Mouse (Mus musculus): ENCODE results near the gene Macrod2. TPM values are rescaled to one million over a fixed set of nuclear protein-coding genes. Genes with fewer than 3 reads are reported as not detected.

Gene Macrod2
- total and polyA plus RNA-seq, 2 experiments: 2.0 to 3.3 TPM

- no peak for DNase-seq (ENCODE audit: extremely low read depth, low read depth, low spot score)
- H3K27me3 ChIP-seq (ENCODE audit: control insufficient read depth, insufficient read depth, low read length): no peaks in the 10 kb centered on the region
- no peaks in the 10 kb centered on the region for H3K4me1 ChIP-seq (ENCODE audit: control insufficient read depth, insufficient read depth, low read length)
- TF ChIP-seq CTCF (IDR thresholded peaks at IDR 0.05; ENCODE audit: low read depth, low read length) (no peak), POLR2A (IDR thresholded peaks at IDR 0.05; ENCODE audit: extremely low read depth, insufficient read depth, low read length) (no peak)
- H3K36me3 ChIP-seq (ENCODE audit: control insufficient read depth, insufficient read depth, low read length): no peaks in the 10 kb centered on the region
- no peak overlapping the region for H3K9ac ChIP-seq (ENCODE audit: low read depth, low read length)
- no peak overlapping the region for H3K4me3 ChIP-seq (ENCODE audit: insufficient read depth, low read depth, low read length)
- no peaks in the 10 kb centered on the region for H3K79me2 ChIP-seq (ENCODE audit: control insufficient read depth, insufficient read depth, low read length)
- no peak overlapping the region for H3K27ac ChIP-seq (replicated peaks; ENCODE audit: insufficient read depth, low read depth, low read length)
- WGBS: 36% methylated on average over 2 of the region's 2 CpGs
Measured at GRCm38 (mm10) chr2:141449078-141449680, 1054.1 kb downstream of the Macrod2 start.

DNA sequence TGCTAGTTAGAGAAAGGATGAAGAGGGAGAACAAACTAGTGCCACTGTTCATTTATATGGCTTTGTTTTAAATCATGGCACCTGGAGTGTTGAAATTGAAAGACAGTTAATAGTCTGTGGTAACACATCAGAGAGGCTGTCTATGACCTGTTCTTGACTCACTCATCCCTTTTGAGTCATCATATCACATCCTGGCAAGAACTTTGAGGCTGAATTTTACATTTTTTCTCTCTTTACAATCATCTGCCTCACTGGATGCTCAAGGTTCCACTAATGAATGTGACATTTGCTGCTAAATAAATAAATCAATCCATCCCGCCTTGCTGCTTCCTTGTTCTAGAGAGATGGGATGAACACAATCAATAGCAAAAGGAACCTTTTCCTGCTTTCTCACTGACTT, 1068.8 kb downstream of the Macrod2 start:
- WGBS: 93% methylated on average over 1 of the region's 1 CpGs
- H3K27me3 ChIP-seq (ENCODE audit: control insufficient read depth, insufficient read depth, low read length): no peaks in the 10 kb centered on the region
- TF ChIP-seq POLR2A (IDR thresholded peaks at IDR 0.05; ENCODE audit: extremely low read depth, insufficient read depth, low read length): no peak
- TF ChIP-seq CTCF (IDR thresholded peaks at IDR 0.05; ENCODE audit: low read depth, low read length): no peak

GRCm38 (mm10) chr2:141472791-141473190, 1077.7 kb downstream of the Macrod2 start:
- H3K27ac ChIP-seq (replicated peaks; ENCODE audit: insufficient read depth, low read depth, low read length): no peak overlapping the region
- no peak overlapping the region for H3K9ac ChIP-seq (ENCODE audit: low read depth, low read length)
- no peaks in the 10 kb centered on the region for H3K36me3 ChIP-seq (ENCODE audit: control insufficient read depth, insufficient read depth, low read length)
- DNase-seq (ENCODE audit: extremely low read depth, low read depth, low spot score): no peak
- H3K79me2 ChIP-seq (ENCODE audit: control insufficient read depth, insufficient read depth, low read length): no peaks in the 10 kb centered on the region
- H3K27me3 ChIP-seq (ENCODE audit: control insufficient read depth, insufficient read depth, low read length): no peaks in the 10 kb centered on the region
- no peaks in the 10 kb centered on the region for H3K4me1 ChIP-seq (ENCODE audit: control insufficient read depth, insufficient read depth, low read length)
- WGBS: 82% methylated on average over 1 of the region's 1 CpGs
- TF ChIP-seq POLR2A (IDR thresholded peaks at IDR 0.05; ENCODE audit: extremely low read depth, insufficient read depth, low read length) (no peak), CTCF (IDR thresholded peaks at IDR 0.05; ENCODE audit: low read depth, low read length) (no peak)
- H3K4me3 ChIP-seq (ENCODE audit: insufficient read depth, low read depth, low read length): no peak overlapping the region

More for the DNA sequence above, 1068.8 kb downstream of the Macrod2 start:
- Histone ChIP-seq H3K9ac (ENCODE audit: low read depth, low read length) (no peak overlapping the region), H3K27ac (replicated peaks; ENCODE audit: insufficient read depth, low read depth, low read length) (no peak overlapping the region), H3K79me2 (ENCODE audit: control insufficient read depth, insufficient read depth, low read length) (no peaks in the 10 kb centered on the region), H3K4me1 (ENCODE audit: control insufficient read depth, insufficient read depth, low read length) (no peaks in the 10 kb centered on the region), H3K4me3 (ENCODE audit: insufficient read depth, low read depth, low read length) (no peak overlapping the region), H3K36me3 (ENCODE audit: control insufficient read depth, insufficient read depth, low read length) (no peaks in the 10 kb centered on the region)
- no peak for DNase-seq (ENCODE audit: extremely low read depth, low read depth, low spot score)

DNA sequence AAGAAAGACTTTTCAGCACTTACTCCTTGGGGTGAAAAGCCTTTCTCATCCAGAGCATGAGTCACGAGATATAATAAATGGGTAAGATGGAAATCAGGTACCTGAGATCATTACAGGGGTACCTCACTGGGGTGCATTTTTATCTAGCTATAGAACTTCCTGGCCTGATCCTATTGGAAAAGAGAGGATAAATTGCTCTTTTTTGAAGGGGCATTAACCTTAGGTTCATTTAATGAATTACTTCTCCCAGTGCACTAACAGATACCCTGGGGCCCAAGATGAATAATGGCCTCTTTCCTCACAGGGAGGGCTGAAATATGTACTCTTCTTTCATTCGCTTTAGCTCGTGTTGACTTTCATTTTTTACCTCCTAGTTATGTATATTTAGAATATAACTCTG, 1082.5 kb downstream of the Macrod2 start:
- H3K4me1 ChIP-seq (ENCODE audit: control insufficient read depth, insufficient read depth, low read length): no peaks in the 10 kb centered on the region
- TF ChIP-seq CTCF (IDR thresholded peaks at IDR 0.05; ENCODE audit: low read depth, low read length) (no peak), POLR2A (IDR thresholded peaks at IDR 0.05; ENCODE audit: extremely low read depth, insufficient read depth, low read length) (no peak)
- DNase-seq (ENCODE audit: extremely low read depth, low read depth, low spot score): no peak

GRCm38 (mm10) chr2:141490518-141490917, 1095.4 kb downstream of the Macrod2 start:
- H3K79me2 ChIP-seq (ENCODE audit: control insufficient read depth, insufficient read depth, low read length): no peaks in the 10 kb centered on the region
- H3K36me3 ChIP-seq (ENCODE audit: control insufficient read depth, insufficient read depth, low read length): no peaks in the 10 kb centered on the region
- no peak overlapping the region for H3K9ac ChIP-seq (ENCODE audit: low read depth, low read length)
- WGBS: 84% methylated on average over 3 of the region's 3 CpGs
- no peak for TF ChIP-seq POLR2A (IDR thresholded peaks at IDR 0.05; ENCODE audit: extremely low read depth, insufficient read depth, low read length)
- TF ChIP-seq CTCF (IDR thresholded peaks at IDR 0.05; ENCODE audit: low read depth, low read length): no peak
- DNase-seq (ENCODE audit: extremely low read depth, low read depth, low spot score): no peak
- H3K27ac ChIP-seq (replicated peaks; ENCODE audit: insufficient read depth, low read depth, low read length): no peak overlapping the region
- no peaks in the 10 kb centered on the region for H3K4me1 ChIP-seq (ENCODE audit: control insufficient read depth, insufficient read depth, low read length)
- no peak overlapping the region for H3K4me3 ChIP-seq (ENCODE audit: insufficient read depth, low read depth, low read length)
- no peaks in the 10 kb centered on the region for H3K27me3 ChIP-seq (ENCODE audit: control insufficient read depth, insufficient read depth, low read length)

More for the DNA sequence above, 1082.5 kb downstream of the Macrod2 start:
- no peaks in the 10 kb centered on the region for H3K36me3 ChIP-seq (ENCODE audit: control insufficient read depth, insufficient read depth, low read length)
- WGBS: 76% methylated on average over 3 of the region's 3 CpGs
- no peaks in the 10 kb centered on the region for H3K27me3 ChIP-seq (ENCODE audit: control insufficient read depth, insufficient read depth, low read length)
- H3K4me3 ChIP-seq (ENCODE audit: insufficient read depth, low read depth, low read length): no peak overlapping the region
- H3K9ac ChIP-seq (ENCODE audit: low read depth, low read length): no peak overlapping the region
- H3K79me2 ChIP-seq (ENCODE audit: control insufficient read depth, insufficient read depth, low read length): no peaks in the 10 kb centered on the region
- H3K27ac ChIP-seq (replicated peaks; ENCODE audit: insufficient read depth, low read depth, low read length): no peak overlapping the region

GRCm38 (mm10) chr2:141505451-141505850, 1110.3 kb downstream of the Macrod2 start:
- Histone ChIP-seq H3K4me1 (ENCODE audit: control insufficient read depth, insufficient read depth, low read length) (no peaks in the 10 kb centered on the region), H3K36me3 (ENCODE audit: control insufficient read depth, insufficient read depth, low read length) (no peaks in the 10 kb centered on the region), H3K9ac (ENCODE audit: low read depth, low read length) (no peak overlapping the region), H3K27me3 (ENCODE audit: control insufficient read depth, insufficient read depth, low read length) (no peaks in the 10 kb centered on the region), H3K4me3 (ENCODE audit: insufficient read depth, low read depth, low read length) (no peak overlapping the region), H3K27ac (replicated peaks; ENCODE audit: insufficient read depth, low read depth, low read length) (no peak overlapping the region), H3K79me2 (ENCODE audit: control insufficient read depth, insufficient read depth, low read length) (no peaks in the 10 kb centered on the region)
- 86% methylated on average over 3 of the region's 3 CpGs for WGBS
- TF ChIP-seq CTCF (IDR thresholded peaks at IDR 0.05; ENCODE audit: low read depth, low read length) (no peak), POLR2A (IDR thresholded peaks at IDR 0.05; ENCODE audit: extremely low read depth, insufficient read depth, low read length) (no peak)
- DNase-seq (ENCODE audit: extremely low read depth, low read depth, low spot score): no peak
